8 mouse cellular contexts compared by ENCODE assay signal in genomic region chr9:121718070-121718705, GRCm38 (mm10). TPM values are rescaled to one million over a fixed set of nuclear protein-coding genes. Genes with fewer than 3 reads are reported as not detected.
DNase-seq lines count a peak whose midpoint lies in the region; ATAC-seq and TF ChIP-seq lines count a peak whose summit lies in the region.

No protein-coding gene starts in this region.

- ATAC-seq in kidney, embryonic 14.5 days (ENCODE audit: low FRiP score, low TSS enrichment): 0 out of 2 replicates have a peak, but pooled peaks have one; percentile 3
- no peak for ATAC-seq in embryonic facial prominence, embryonic 14.5 days (ENCODE audit: low read depth)
- ATAC-seq in intestine, postnatal 0 days: peak; percentile 35

- no peak for TF ChIP-seq CTCF in ES-Bruce4 (IDR thresholded peaks at IDR 0.05; ENCODE audit: low read depth, low read length)
- no peak for TF ChIP-seq CTCF in intestine, postnatal 0 days (IDR thresholded peaks at IDR 0.05; ENCODE audit: low read depth)

- TF ChIP-seq EP300 in ES-Bruce4 (IDR thresholded peaks at IDR 0.05; ENCODE audit: insufficient read depth, low read depth, low read length): no peak

- no peaks in the 10 kb centered on the region for H3K27me3 ChIP-seq in kidney, embryonic 14.5 days (ENCODE audit: control insufficient read depth, insufficient read depth, low read length)
- H3K27me3 ChIP-seq in ES-Bruce4 (ENCODE audit: control insufficient read depth, insufficient read depth, low read length, poor library complexity, severe bottlenecking) (no peaks in the 10 kb centered on the region), myocyte (ENCODE audit: control insufficient read depth, insufficient read depth, insufficient read length) (no peaks in the 10 kb centered on the region)
- H3K27me3 ChIP-seq in embryonic facial prominence, embryonic 14.5 days (replicated peaks; ENCODE audit: control insufficient read depth, insufficient read depth, low read length): no peaks in the 10 kb centered on the region
- H3K27me3 ChIP-seq in intestine, postnatal 0 days (replicated peaks; ENCODE audit: control insufficient read depth, insufficient read depth, low read length): no peaks in the 10 kb centered on the region

- H3K36me3 ChIP-seq in kidney, embryonic 14.5 days (ENCODE audit: control insufficient read depth, insufficient read depth, low read length): no peaks in the 10 kb centered on the region; the same call in 1 of the 2 replicates
- H3K36me3 ChIP-seq in ES-Bruce4 (ENCODE audit: control insufficient read depth, insufficient read depth, low read length, poor library complexity, severe bottlenecking) (no peaks in the 10 kb centered on the region), myocyte (ENCODE audit: control insufficient read depth, insufficient read depth) (peaks cover 6% of the 10 kb centered on the region)
- peaks cover 4% of the 10 kb centered on the region; the same call in 1 of the 2 replicates for H3K36me3 ChIP-seq in embryonic facial prominence, embryonic 14.5 days (ENCODE audit: control insufficient read depth, insufficient read depth, low read length)
- H3K36me3 ChIP-seq in intestine, postnatal 0 days (ENCODE audit: control insufficient read depth, insufficient read depth): no peaks in the 10 kb centered on the region

- DNase-seq in kidney, postnatal 4 days: no peak
- no peak for DNase-seq in embryonic facial prominence, embryonic 14.5 days (ENCODE audit: low spot score)
- DNase-seq in urinary bladder, postnatal 4 days (ENCODE audit: low spot score in 2 of 2): no peak
- no peak for DNase-seq in layer of hippocampus, adult 9-11 months

- H3K9me3 ChIP-seq in kidney, embryonic 14.5 days (ENCODE audit: control insufficient read depth, low read length): no peaks in the 10 kb centered on the region
- H3K9me3 ChIP-seq in ES-Bruce4 (replicated peaks; ENCODE audit: control insufficient read depth, insufficient read depth, low read length, poor library complexity, severe bottlenecking): no peaks in the 10 kb centered on the region
- H3K9me3 ChIP-seq in embryonic facial prominence, embryonic 14.5 days (ENCODE audit: control insufficient read depth, low read length): peaks cover 5% of the 10 kb centered on the region; the same call in 1 of the 2 replicates
- no peaks in the 10 kb centered on the region for H3K9me3 ChIP-seq in intestine, postnatal 0 days (ENCODE audit: control insufficient read depth)

- H3K4me1 ChIP-seq in kidney, embryonic 14.5 days (ENCODE audit: control insufficient read depth, insufficient read depth, low read length): peaks cover 4% of the 10 kb centered on the region; the same call in 1 of the 2 replicates
- H3K4me1 ChIP-seq in ES-Bruce4 (ENCODE audit: control insufficient read depth, insufficient read depth, low read length): no peaks in the 10 kb centered on the region
- H3K4me1 ChIP-seq in embryonic facial prominence, embryonic 14.5 days (ENCODE audit: control insufficient read depth, insufficient read depth, low read length): peaks cover 8% of the 10 kb centered on the region
- H3K4me1 ChIP-seq in intestine, postnatal 0 days (replicated peaks; ENCODE audit: control insufficient read depth, insufficient read depth, low read length): no peaks in the 10 kb centered on the region

- peak overlapping the region; percentile 67 for H3K9ac ChIP-seq in kidney, embryonic 14.5 days (ENCODE audit: low read depth, low read length)
- peak overlapping the region; percentile 55 for H3K9ac ChIP-seq in ES-Bruce4 (ENCODE audit: low read depth, poor library complexity, severe bottlenecking)
- H3K9ac ChIP-seq in embryonic facial prominence, embryonic 14.5 days (ENCODE audit: low read depth, low read length): peak overlapping the region; percentile 98
- H3K9ac ChIP-seq in intestine, postnatal 0 days (ENCODE audit: low read depth, low read length): peak overlapping the region; percentile 98; the same call in 1 of the 2 replicates

- peaks cover 37% of the 10 kb centered on the region for H3K79me2 ChIP-seq in myocyte (ENCODE audit: control insufficient read depth, insufficient read depth)

- peak overlapping the region; percentile 93 for H3K4me3 ChIP-seq in kidney, embryonic 14.5 days (ENCODE audit: low read length)
- H3K4me3 ChIP-seq in ES-Bruce4 (ENCODE audit: low read depth, low read length) (peak overlapping the region; percentile 55), myocyte (peak overlapping the region; percentile 80)
- H3K4me3 ChIP-seq in embryonic facial prominence, embryonic 14.5 days (ENCODE audit: low read depth, low read length): peak overlapping the region; percentile 93
- peak overlapping the region; percentile 86 for H3K4me3 ChIP-seq in intestine, postnatal 0 days (ENCODE audit: low read depth, low read length)

- WGBS in kidney, embryonic 14.5 days: 68% methylated on average over 15 of the region's 15 CpGs
- WGBS in embryonic facial prominence, embryonic 14.5 days: 66% methylated on average over 15 of the region's 15 CpGs
- WGBS in intestine, postnatal 0 days: 58% methylated on average over 15 of the region's 15 CpGs

- H3ac ChIP-seq in myocyte (ENCODE audit: control insufficient read depth, insufficient read length): peak overlapping the region; percentile 68

- H3K4me2 ChIP-seq in kidney, embryonic 14.5 days (replicated peaks; ENCODE audit: low read depth, low read length): peak overlapping the region; percentile 56
- peak overlapping the region; percentile 74 for H3K4me2 ChIP-seq in embryonic facial prominence, embryonic 14.5 days (ENCODE audit: low read depth, low read length)
- H3K4me2 ChIP-seq in intestine, postnatal 0 days (replicated peaks; ENCODE audit: low read depth): peak overlapping the region; percentile 65
- peak overlapping the region; percentile 86 for H3K4me2 ChIP-seq in myocyte (ENCODE audit: low read depth)

- H3K27ac ChIP-seq in kidney, embryonic 14.5 days (ENCODE audit: low read depth, low read length): peak overlapping the region; percentile 90
- H3K27ac ChIP-seq in ES-Bruce4 (ENCODE audit: insufficient read depth, low read length): no peak overlapping the region
- peak overlapping the region; percentile 93 for H3K27ac ChIP-seq in embryonic facial prominence, embryonic 14.5 days (replicated peaks; ENCODE audit: low read depth, low read length)
- H3K27ac ChIP-seq in intestine, postnatal 0 days (ENCODE audit: low read depth, low read length): peak overlapping the region; percentile 100

- TF ChIP-seq POLR2A in ES-Bruce4 (IDR thresholded peaks at IDR 0.05; ENCODE audit: insufficient read depth, low read length): no peak
- no peak for TF ChIP-seq POLR2A in myocyte (IDR thresholded peaks at IDR 0.05; ENCODE audit: insufficient read length, low read depth)

TF ChIP-seq in myocyte, 11 proteins besides CTCF, POLR2A, EP300 and RAD21 (continues in another document):
- no peak for TF ChIP-seq POLR2AphosphoS2 (IDR thresholded peaks at IDR 0.05; ENCODE audit: insufficient read length, low read depth)
- TF ChIP-seq TCF3 (IDR thresholded peaks at IDR 0.05; ENCODE audit: insufficient read length, low read depth): no peak
- TF ChIP-seq TCF12 (IDR thresholded peaks at IDR 0.05; ENCODE audit: insufficient read depth, poor library complexity, severe bottlenecking): no peak
- no peak for TF ChIP-seq SRF (IDR thresholded peaks at IDR 0.05; ENCODE audit: control insufficient read depth, insufficient read length, low read depth)
- TF ChIP-seq MYOD1 (IDR thresholded peaks at IDR 0.05; ENCODE audit: control insufficient read depth in 1 of 3, insufficient read length in 2 of 3, low read depth in 2 of 3): no peak
- TF ChIP-seq REST (IDR thresholded peaks at IDR 0.05; ENCODE audit: insufficient read depth, insufficient read length): no peak
- TF ChIP-seq USF1 (IDR thresholded peaks at IDR 0.05; ENCODE audit: low read depth): no peak
- no peak for TF ChIP-seq MAX (IDR thresholded peaks at IDR 0.05; ENCODE audit: low read depth)

RNA-seq across cellular contexts. Expression of gene Nktr, which starts 0.8 kb away (rescaled TPM):
- 59.6 and 83.7 TPM in 2 replicates for polyA plus RNA-seq in kidney, embryonic 14.5 days (2014; fragmentation: Nextera tagmentation; extraction: Ambion mirVana)
- polyA plus RNA-seq in ES-Bruce4 (2011; ENCODE audit: insufficient read depth, insufficient read length, low read depth, missing spikeins) (109 and 117 TPM in 2 replicates), myocyte (2012; fragmentation: generic; extraction: Trizol) (9.0 TPM)
- 61.7 and 66.7 TPM in 2 replicates for polyA plus RNA-seq in embryonic facial prominence, embryonic 14.5 days (2014; fragmentation: Nextera tagmentation; extraction: Ambion mirVana)
- polyA plus RNA-seq in intestine, postnatal 0 days (2015; fragmentation: Nextera tagmentation; extraction: Ambion mirVana): 32.5 and 35.6 TPM in 2 replicates

RNA-seq across cellular contexts. Expression of gene Ss18l2, which starts 8.1 kb away (rescaled TPM):
- 111 and 152 TPM in 2 replicates for polyA plus RNA-seq in kidney, embryonic 14.5 days (2014; fragmentation: Nextera tagmentation; extraction: Ambion mirVana)
- polyA plus RNA-seq in ES-Bruce4 (2011; ENCODE audit: insufficient read depth, insufficient read length, low read depth, missing spikeins) (51.6 and 51.9 TPM in 2 replicates), myocyte (2012; fragmentation: generic; extraction: Trizol) (81.5 TPM)
- polyA plus RNA-seq in embryonic facial prominence, embryonic 14.5 days (2014; fragmentation: Nextera tagmentation; extraction: Ambion mirVana): 149 and 159 TPM in 2 replicates
- 144 and 145 TPM in 2 replicates for polyA plus RNA-seq in intestine, postnatal 0 days (2015; fragmentation: Nextera tagmentation; extraction: Ambion mirVana)

RNA-seq across cellular contexts. Expression of gene Sec22c, which starts 12.9 kb away (rescaled TPM):
- 5.8 and 12.0 TPM in 2 replicates for polyA plus RNA-seq in kidney, embryonic 14.5 days (2014; fragmentation: Nextera tagmentation; extraction: Ambion mirVana)
- polyA plus RNA-seq in ES-Bruce4 (2011; ENCODE audit: insufficient read depth, insufficient read length, low read depth, missing spikeins) (10.3 and 12.1 TPM in 2 replicates), myocyte (2012; fragmentation: generic; extraction: Trizol) (6.2 TPM)
- polyA plus RNA-seq in embryonic facial prominence, embryonic 14.5 days (2014; fragmentation: Nextera tagmentation; extraction: Ambion mirVana): 10.9 and 12.4 TPM in 2 replicates
- 42.4 and 47.8 TPM in 2 replicates for polyA plus RNA-seq in intestine, postnatal 0 days (2015; fragmentation: Nextera tagmentation; extraction: Ambion mirVana)

RNA-seq across cellular contexts. Expression of gene Zfp651, which starts 40.9 kb away (rescaled TPM):
- 8.0 and 9.8 TPM in 2 replicates for polyA plus RNA-seq in kidney, embryonic 14.5 days (2014; fragmentation: Nextera tagmentation; extraction: Ambion mirVana)
- polyA plus RNA-seq in ES-Bruce4 (2011; ENCODE audit: insufficient read depth, insufficient read length, low read depth, missing spikeins): 5.9 and 6.5 TPM in 2 replicates
- polyA plus RNA-seq in embryonic facial prominence, embryonic 14.5 days (2014; fragmentation: Nextera tagmentation; extraction: Ambion mirVana): 20.1 and 20.6 TPM in 2 replicates
- polyA plus RNA-seq in intestine, postnatal 0 days (2015; fragmentation: Nextera tagmentation; extraction: Ambion mirVana): 6.2 and 6.8 TPM in 2 replicates
- polyA plus RNA-seq in myocyte (2012; fragmentation: generic; extraction: Trizol): 47.0 TPM

RNA-seq across cellular contexts. Expression of gene Klhl40, which starts 59.2 kb away (rescaled TPM):
- 0.08 TPM in 1 of 2 replicates, not detected in the other for polyA plus RNA-seq in kidney, embryonic 14.5 days (2014; fragmentation: Nextera tagmentation; extraction: Ambion mirVana)
- polyA plus RNA-seq in ES-Bruce4 (2011; ENCODE audit: insufficient read depth, insufficient read length, low read depth, missing spikeins) (0.27 TPM in 1 of 2 replicates, not detected in the other), myocyte (2012; fragmentation: generic; extraction: Trizol) (70.4 TPM)
- 35.7 and 41.1 TPM in 2 replicates for polyA plus RNA-seq in embryonic facial prominence, embryonic 14.5 days (2014; fragmentation: Nextera tagmentation; extraction: Ambion mirVana)
- polyA plus RNA-seq in intestine, postnatal 0 days (2015; fragmentation: Nextera tagmentation; extraction: Ambion mirVana): 0.33 and 0.43 TPM in 2 replicates
